17 mouse cellular contexts compared by ENCODE assay signal in the genomic region with DNA sequence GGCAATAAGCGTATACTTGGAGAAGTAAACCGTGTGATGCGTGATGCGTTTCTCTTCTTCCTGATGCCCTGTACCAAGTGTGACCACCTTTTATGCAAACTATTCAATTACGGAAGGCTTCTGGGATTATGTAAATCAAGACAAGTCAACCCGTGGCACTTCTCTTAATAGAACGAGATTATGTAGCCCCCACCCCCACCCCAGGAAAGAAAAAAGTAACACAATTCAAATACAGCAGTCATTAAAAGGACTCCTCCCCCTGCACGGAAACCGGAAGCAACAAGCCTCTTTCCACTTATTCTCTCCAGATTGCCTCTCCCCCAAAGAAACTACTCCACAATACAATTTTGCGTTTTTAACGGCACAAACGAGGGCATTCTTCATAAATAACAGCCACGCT.
DNase-seq lines count a peak whose midpoint lies in the region; ATAC-seq lines count a peak whose summit lies in the region.
"Had no signal": no experiment of that assay in that cellular context is flagged by ENCODE, and none has a peak within 500 bp of the region (broad histone marks: within the 10 kb centered on the region; RNA-seq: fewer than 3 reads in every experiment).

No protein-coding gene starts in this region.

- no peak overlapping the region for H3K4me3 ChIP-seq in embryonic facial prominence, embryonic 10.5 days
- no peak overlapping the region for H3K4me3 ChIP-seq in forebrain, embryonic 15.5 days
- no peak overlapping the region for H3K4me3 ChIP-seq in hindbrain, embryonic 16.5 days (ENCODE audit: low read length)
- no peak overlapping the region for H3K4me3 ChIP-seq in midbrain, embryonic 16.5 days (ENCODE audit: low read depth, low read length)
- H3K4me3 ChIP-seq: embryonic facial prominence, embryonic 13.5 days; kidney, embryonic 15.5 days; lung, embryonic 15.5 days had no signal

- 68% methylated on average over 13 of the region's 13 CpGs for WGBS in embryonic facial prominence, embryonic 10.5 days
- 18% methylated on average over 13 of the region's 13 CpGs for whole genome bisulfite sequencing in forebrain, embryonic 15.5 days
- WGBS in hindbrain, embryonic 16.5 days: 36% methylated on average over 13 of the region's 13 CpGs
- 19% methylated on average over 13 of the region's 13 CpGs for WGBS in midbrain, embryonic 16.5 days

- H3K36me3 ChIP-seq in embryonic facial prominence, embryonic 10.5 days (replicated peaks): peaks cover 22% of the 10 kb centered on the region
- no peaks in the 10 kb centered on the region for H3K36me3 ChIP-seq in forebrain, embryonic 15.5 days
- 0 out of 2 replicates have a peak, but pooled peaks cover 2% of the 10 kb centered on the region for H3K36me3 ChIP-seq in hindbrain, embryonic 16.5 days (ENCODE audit: control insufficient read depth, insufficient read depth, low read length)
- no peaks in the 10 kb centered on the region for H3K36me3 ChIP-seq in midbrain, embryonic 16.5 days (ENCODE audit: control insufficient read depth, insufficient read depth, low read length)
- H3K36me3 ChIP-seq: lung, embryonic 15.5 days had no signal

- peaks cover 57% of the 10 kb centered on the region for H3K4me1 ChIP-seq in embryonic facial prominence, embryonic 10.5 days
- H3K4me1 ChIP-seq in forebrain, embryonic 15.5 days: peaks cover 87% of the 10 kb centered on the region
- H3K4me1 ChIP-seq in hindbrain, embryonic 16.5 days (ENCODE audit: control insufficient read depth, insufficient read depth, low read depth, low read length): peaks cover 37% of the 10 kb centered on the region
- peaks cover 50% of the 10 kb centered on the region for H3K4me1 ChIP-seq in midbrain, embryonic 16.5 days (ENCODE audit: control insufficient read depth, insufficient read depth, low read length)

- intact Hi-C loops in left cerebral cortex, postnatal 14 days (cut with DNase I): no loop called here
- intact Hi-C loops in left cerebral cortex, postnatal 4 days (cut with DNase I): no loop called here

- H3K9me3 ChIP-seq in embryonic facial prominence, embryonic 10.5 days: no peaks in the 10 kb centered on the region
- H3K9me3 ChIP-seq in forebrain, embryonic 15.5 days: no peaks in the 10 kb centered on the region
- no peaks in the 10 kb centered on the region for H3K9me3 ChIP-seq in hindbrain, embryonic 16.5 days (ENCODE audit: control insufficient read depth, low read length)
- no peaks in the 10 kb centered on the region for H3K9me3 ChIP-seq in midbrain, embryonic 16.5 days (replicated peaks; ENCODE audit: control insufficient read depth, low read length, poor library complexity, severe bottlenecking)
- H3K9me3 ChIP-seq: embryonic facial prominence, embryonic 13.5 days; kidney, embryonic 15.5 days; lung, embryonic 15.5 days had no signal

- H3K4me2 ChIP-seq in forebrain, embryonic 15.5 days (replicated peaks): no peak overlapping the region; the same call in 1 of the 2 replicates
- no peak overlapping the region for H3K4me2 ChIP-seq in hindbrain, embryonic 16.5 days (ENCODE audit: low read length)
- no peak overlapping the region for H3K4me2 ChIP-seq in midbrain, embryonic 16.5 days (ENCODE audit: low read length)
- H3K4me2 ChIP-seq: embryonic facial prominence, embryonic 13.5 days; kidney, embryonic 15.5 days; lung, embryonic 15.5 days had no signal

- no peak overlapping the region for H3K9ac ChIP-seq in forebrain, embryonic 15.5 days (replicated peaks)
- peak overlapping the region; percentile 17; the same call in 1 of the 2 replicates for H3K9ac ChIP-seq in hindbrain, embryonic 16.5 days (ENCODE audit: low read depth, low read length)
- 0 out of 2 replicates have a peak overlapping the region, but pooled peaks have one; percentile 26 for H3K9ac ChIP-seq in midbrain, embryonic 16.5 days (ENCODE audit: low read depth, low read length)
- H3K9ac ChIP-seq: embryonic facial prominence, embryonic 13.5 days; kidney, embryonic 15.5 days; lung, embryonic 15.5 days had no signal

- no peaks in the 10 kb centered on the region for H3K27me3 ChIP-seq in embryonic facial prominence, embryonic 10.5 days (replicated peaks; ENCODE audit: low read depth, poor library complexity, severe bottlenecking)
- H3K27me3 ChIP-seq in forebrain, embryonic 15.5 days: no peaks in the 10 kb centered on the region
- H3K27me3 ChIP-seq in hindbrain, embryonic 16.5 days (replicated peaks; ENCODE audit: control insufficient read depth, insufficient read depth, low read length): no peaks in the 10 kb centered on the region
- H3K27me3 ChIP-seq in midbrain, embryonic 16.5 days (ENCODE audit: control insufficient read depth, insufficient read depth, low read depth, low read length): no peaks in the 10 kb centered on the region
- H3K27me3 ChIP-seq: embryonic facial prominence, embryonic 13.5 days; kidney, embryonic 15.5 days; lung, embryonic 15.5 days had no signal

- no peak for DNase-seq in embryonic facial prominence, embryonic 10.5 days (ENCODE audit: low spot score)
- DNase-seq in left cerebral cortex, postnatal 14 days (ENCODE audit: low spot score in 2 of 2): no peak
- no peak for DNase-seq in heart, adult 18-20 months
- no peak for DNase-seq in left cerebral cortex, postnatal 4 days
- no peak for DNase-seq in urinary bladder, postnatal 36 days (ENCODE audit: low spot score in 2 of 2)
- DNase-seq: gastrocnemius, postnatal 10 days; heart, postnatal 10 days; spleen, adult 18-20 months; thymus, postnatal 36 days had no signal

- ATAC-seq in forebrain, embryonic 15.5 days (replicated peaks): no peak
- no peak for ATAC-seq in hindbrain, embryonic 16.5 days
- no peak for ATAC-seq in midbrain, embryonic 16.5 days
- ATAC-seq: activated CD4-positive, CD25-positive, alpha-beta regulatory T cell, adult 4 months had no signal

- peak overlapping the region; percentile 44; the same call in 1 of the 2 replicates for H3K27ac ChIP-seq in embryonic facial prominence, embryonic 10.5 days (replicated peaks)
- peak overlapping the region; percentile 85 for H3K27ac ChIP-seq in forebrain, embryonic 15.5 days (replicated peaks)
- peak overlapping the region; percentile 74 for H3K27ac ChIP-seq in hindbrain, embryonic 16.5 days (ENCODE audit: low read depth, low read length)
- peak overlapping the region; percentile 77 for H3K27ac ChIP-seq in midbrain, embryonic 16.5 days (ENCODE audit: low read length)
- H3K27ac ChIP-seq: embryonic facial prominence, embryonic 13.5 days; kidney, embryonic 15.5 days; lung, embryonic 15.5 days; stomach, postnatal 0 days had no signal
